Mouse (Mus musculus): ENCODE data around the gene Akap13. TPM values are rescaled to one million over a fixed set of nuclear protein-coding genes. Genes with fewer than 3 reads are reported as not detected.

Akap13 gene
- total and polyA plus RNA-seq, 3 experiments = 11.4 to 32.5 (median 27.7) TPM

- Histone ChIP-seq H3K4me3 (replicated peaks in 1 of 3; ENCODE audit: low read depth in 2 of 3, low read length in 2 of 3, poor library complexity in 1 of 3) (no peak overlapping the region), H3K9me3 (replicated peaks; ENCODE audit: low read length) (no peaks in the 10 kb centered on the region), H3K27me3 (replicated peaks) (no peaks in the 10 kb centered on the region), H3K27ac (ENCODE audit: insufficient read depth, low read depth) (no peak overlapping the region), H3K79me2 (replicated peaks; ENCODE audit: control insufficient read depth, extremely low read depth, insufficient read depth, poor library complexity, severe bottlenecking) (peaks cover 2% of the 10 kb centered on the region; the same call in 1 of the 2 replicates), H3K4me2 (ENCODE audit: insufficient read depth, low read depth, poor library complexity, severe bottlenecking) (no peak overlapping the region), H3K4me1 (ENCODE audit: control insufficient read depth in 1 of 2, insufficient read depth in 2 of 2) (peaks cover 10 to 71% of the 10 kb centered on the region in 2 experiments), H3K9ac (ENCODE audit: insufficient read depth, low read depth) (no peak overlapping the region), H3K36me3 (replicated peaks in 1 of 2; ENCODE audit: control insufficient read depth in 1 of 2, insufficient read depth in 1 of 2, low read length in 1 of 2) (peaks cover 38 to 70% of the 10 kb centered on the region in 2 experiments)
- in situ Hi-C loops (cut with MboI; ENCODE audit: low pct_ligation_motif_present, low pct_unique_long_range_greater_than_20kb, low sequenced_read_pairs) = loop anchor here (25.0 kb wide), 1 partner anchor 324 kb away; no protein-coding TSS in a partner anchor
- no peak for TF ChIP-seq ZNF384 (IDR thresholded peaks at IDR 0.05; ENCODE audit: low read depth, low read length)
- no peak for DNase-seq (ENCODE audit: extremely low read depth)
- dilution Hi-C loops (cut with MboI; ENCODE audit: extremely low pct_ligation_motif_present, extremely low pct_unique_long_range_greater_than_20kb, low sequenced_read_pairs) = no loop called here
These were observed 255.6 kb downstream of the Akap13 start for GRCm38 (mm10) chr7:75710920-75711319.

DNA sequence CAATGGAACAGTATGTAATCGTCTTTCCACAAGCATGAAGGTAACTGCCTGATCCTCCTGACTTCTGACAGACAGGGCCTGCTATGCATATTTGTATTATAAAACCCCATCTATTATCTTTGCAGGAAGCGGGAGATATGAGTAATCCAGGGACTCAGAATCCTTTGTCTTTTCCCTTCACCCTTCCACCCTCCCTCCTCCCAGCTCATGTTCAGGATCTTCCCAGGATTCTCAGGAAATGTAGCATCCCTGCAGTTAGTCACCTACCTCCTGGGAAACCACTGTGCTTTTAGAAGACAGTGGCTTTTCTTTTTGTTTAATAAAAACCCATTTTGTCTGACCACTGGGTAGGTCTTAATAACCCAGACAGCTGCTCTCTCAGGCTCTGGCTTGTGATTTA, 256.1 kb downstream of the Akap13 start:
- Histone ChIP-seq H3K27me3 (replicated peaks) (no peaks in the 10 kb centered on the region), H3K9me3 (replicated peaks; ENCODE audit: low read length) (no peaks in the 10 kb centered on the region), H3K79me2 (replicated peaks; ENCODE audit: control insufficient read depth, extremely low read depth, insufficient read depth, poor library complexity, severe bottlenecking) (peaks cover 2% of the 10 kb centered on the region; the same call in 1 of the 2 replicates), H3K9ac (ENCODE audit: insufficient read depth, low read depth) (no peak overlapping the region), H3K4me2 (ENCODE audit: insufficient read depth, low read depth, poor library complexity, severe bottlenecking) (no peak overlapping the region), H3K27ac (ENCODE audit: insufficient read depth, low read depth) (no peak overlapping the region), H3K4me3 (replicated peaks in 1 of 3; ENCODE audit: low read depth in 2 of 3, low read length in 2 of 3, poor library complexity in 1 of 3) (no peak overlapping the region), H3K36me3 (replicated peaks in 1 of 2; ENCODE audit: control insufficient read depth in 1 of 2, insufficient read depth in 1 of 2, low read length in 1 of 2) (peaks cover 32 to 67% of the 10 kb centered on the region in 2 experiments), H3K4me1 (ENCODE audit: control insufficient read depth in 1 of 2, insufficient read depth in 2 of 2) (peaks cover 11 to 76% of the 10 kb centered on the region in 2 experiments)
- no peak for TF ChIP-seq RAD21 (IDR thresholded peaks at IDR 0.05; ENCODE audit: low read depth, low read length)
- no peak for TF ChIP-seq CHD1 (IDR thresholded peaks at IDR 0.05; ENCODE audit: low read depth, low read length)
- TF ChIP-seq TCF12 (IDR thresholded peaks at IDR 0.05; ENCODE audit: low read depth, low read length) = no peak
- no peak for TF ChIP-seq POLR2A (IDR thresholded peaks at IDR 0.05; ENCODE audit: low read depth, low read length)
- TF ChIP-seq JUND (conservative IDR thresholded peaks at IDR 0.05; ENCODE audit: low read depth, low read length) = no peak
- TF ChIP-seq SIN3A (IDR thresholded peaks at IDR 0.05; ENCODE audit: low read length) = no peak
- TF ChIP-seq MXI1 (IDR thresholded peaks at IDR 0.05; ENCODE audit: low read depth, low read length) = no peak
- TF ChIP-seq ZKSCAN1 (IDR thresholded peaks at IDR 0.05; ENCODE audit: borderline replicate concordance, low read depth, low read length) = no peak
- no peak for TF ChIP-seq USF2 (conservative IDR thresholded peaks at IDR 0.05; ENCODE audit: low read depth, low read length)
- TF ChIP-seq KAT2A (IDR thresholded peaks at IDR 0.05; ENCODE audit: insufficient replicate concordance, low read length) = no peak
- TF ChIP-seq GABPA (IDR thresholded peaks at IDR 0.05; ENCODE audit: insufficient replicate concordance, low read depth, low read length) = no peak
- no peak for TF ChIP-seq CHD2 (IDR thresholded peaks at IDR 0.05; ENCODE audit: low read length)
- no peak for TF ChIP-seq JUN (IDR thresholded peaks at IDR 0.05; ENCODE audit: insufficient read depth, low read depth, low read length)
- TF ChIP-seq ZNF384 (IDR thresholded peaks at IDR 0.05; ENCODE audit: low read depth, low read length) = no peak
- TF ChIP-seq E2F4 (IDR thresholded peaks at IDR 0.05; ENCODE audit: insufficient replicate concordance, low read depth, low read length) = no peak
- no peak for TF ChIP-seq NELFE (IDR thresholded peaks at IDR 0.05; ENCODE audit: low read depth, low read length)
- no peak for TF ChIP-seq MAZ (IDR thresholded peaks at IDR 0.05; ENCODE audit: low read depth, low read length)
- TF ChIP-seq USF1 (IDR thresholded peaks at IDR 0.05; ENCODE audit: low read depth, low read length) = no peak
- TF ChIP-seq HCFC1 (IDR thresholded peaks at IDR 0.05; ENCODE audit: low read depth, low read length) = no peak
- DNase-seq (ENCODE audit: extremely low read depth) = no peak
- dilution Hi-C loops (cut with MboI; ENCODE audit: extremely low pct_ligation_motif_present, extremely low pct_unique_long_range_greater_than_20kb, low sequenced_read_pairs) = no loop called here
- in situ Hi-C loops (cut with MboI; ENCODE audit: low pct_ligation_motif_present, low pct_unique_long_range_greater_than_20kb, low sequenced_read_pairs) = loop anchor here (25.0 kb wide), 1 partner anchor 324 kb away; no protein-coding TSS in a partner anchor
